Mouse (Mus musculus) heart, adult 9 months (tissue): ENCODE data around the gene Egfl7.

Experiments
- DNase-seq, 2 experiments: peaks; one replicate each; pipeline ENCODE4 v3.0.0; 2022; ENCODE audit warnings: low spot score in 2 of 2

Egfl7 gene

DNA sequence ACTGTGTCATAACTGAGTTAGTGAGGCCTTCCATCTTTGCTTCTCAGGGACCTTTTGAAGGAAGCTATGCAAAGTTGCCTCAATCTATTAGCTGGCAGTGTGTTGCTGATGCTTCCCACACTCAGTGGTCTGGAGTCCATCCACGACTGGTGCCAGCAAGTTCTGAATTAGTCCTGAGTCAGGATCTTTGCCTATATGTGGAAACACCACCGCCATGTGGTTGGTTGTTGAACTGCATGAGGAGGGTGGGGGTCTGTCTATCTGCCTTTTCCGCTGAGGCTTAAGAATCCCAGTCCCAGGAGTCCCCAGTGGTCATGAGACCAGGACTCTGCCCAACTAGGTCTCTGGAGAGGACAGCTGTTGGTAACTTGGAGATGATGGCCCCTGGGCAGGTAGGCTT lies 9.8 kb upstream of the Egfl7 start:
- peak; percentile 68 to 73 for DNase-seq

DNA sequence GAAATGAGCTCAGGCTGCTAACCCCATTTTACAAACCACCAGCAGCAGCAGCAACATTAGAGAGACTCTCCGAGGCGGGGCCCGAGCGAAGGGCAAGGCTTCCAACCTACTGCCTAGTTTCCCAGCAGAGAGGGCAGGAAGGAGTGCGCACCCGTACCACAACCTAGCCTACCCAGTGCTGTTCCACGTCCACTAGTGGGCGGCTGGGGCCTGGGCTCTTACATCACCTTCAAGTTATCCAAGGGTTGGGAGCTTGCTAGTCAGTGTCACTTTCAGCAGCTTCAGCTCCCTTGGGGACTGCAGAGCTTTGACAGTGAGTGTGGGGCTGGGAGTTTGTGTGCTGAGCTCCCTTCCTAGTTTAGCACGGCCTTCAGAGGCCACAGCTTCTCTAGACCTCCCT lies 8.4 kb upstream of the Egfl7 start:
- no peak for DNase-seq

DNA sequence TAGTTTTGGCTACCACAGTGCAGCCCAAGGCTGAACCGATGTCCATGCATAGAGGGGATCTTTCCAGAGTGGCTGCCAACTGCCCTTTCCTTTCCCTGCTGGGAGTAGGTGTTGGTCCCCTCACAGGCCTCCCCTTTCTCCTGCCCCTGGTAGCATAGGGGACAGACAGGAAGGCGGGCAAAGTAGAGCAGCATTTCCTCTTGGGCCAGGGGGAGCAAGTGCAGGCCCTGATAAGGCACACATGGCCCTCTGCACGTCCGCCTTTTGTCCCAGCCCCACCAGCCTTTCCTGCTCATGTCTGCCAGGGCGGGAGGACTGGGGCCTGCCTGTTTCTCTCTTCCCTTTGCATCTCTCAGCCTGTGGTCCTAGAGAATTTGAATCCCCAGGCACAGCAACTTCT lies 8.0 kb upstream of the Egfl7 start:
- peak; percentile 81 to 91 for DNase-seq

DNA sequence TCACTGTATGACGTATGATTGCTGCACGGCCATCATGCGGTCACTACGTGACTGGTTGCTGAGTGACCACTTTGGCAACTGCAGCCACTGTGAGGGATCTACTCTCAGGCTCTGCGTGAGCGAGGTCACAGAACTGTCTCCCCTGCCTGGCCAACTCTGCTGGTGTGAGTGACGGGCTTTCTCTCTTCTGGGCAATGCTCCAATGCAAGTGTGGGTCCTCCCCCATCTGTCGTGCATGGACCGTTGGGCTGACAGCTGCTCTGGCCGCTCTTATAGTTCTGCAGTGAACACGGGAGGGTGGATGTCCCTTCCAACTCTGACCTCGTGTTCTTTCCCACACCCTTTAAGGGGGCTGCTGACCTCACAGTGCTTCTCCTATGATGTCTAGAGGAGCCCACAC lies 6.4 kb upstream of the Egfl7 start:
- DNase-seq: peak; percentile 80 to 81

DNA sequence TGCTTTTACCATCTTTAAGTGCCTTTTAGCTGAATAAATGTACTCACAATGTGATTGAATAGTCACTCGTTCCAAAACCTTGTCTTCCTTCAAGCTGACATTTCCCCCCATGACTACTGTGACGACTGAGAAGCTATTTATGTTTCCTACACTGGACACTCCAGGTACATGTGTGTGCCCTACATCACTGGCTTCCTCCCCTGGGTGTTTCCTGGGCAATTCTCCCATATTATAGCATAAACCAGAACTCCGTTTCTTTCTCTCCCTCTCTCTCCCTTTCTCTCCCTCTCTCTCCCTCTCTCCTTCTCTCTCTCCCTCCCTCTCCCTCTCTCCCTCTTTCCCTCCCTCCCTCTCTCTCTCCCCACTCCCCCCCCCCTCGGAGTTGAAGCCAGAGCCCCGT lies 6.0 kb upstream of the Egfl7 start:
- no peak for DNase-seq

DNA sequence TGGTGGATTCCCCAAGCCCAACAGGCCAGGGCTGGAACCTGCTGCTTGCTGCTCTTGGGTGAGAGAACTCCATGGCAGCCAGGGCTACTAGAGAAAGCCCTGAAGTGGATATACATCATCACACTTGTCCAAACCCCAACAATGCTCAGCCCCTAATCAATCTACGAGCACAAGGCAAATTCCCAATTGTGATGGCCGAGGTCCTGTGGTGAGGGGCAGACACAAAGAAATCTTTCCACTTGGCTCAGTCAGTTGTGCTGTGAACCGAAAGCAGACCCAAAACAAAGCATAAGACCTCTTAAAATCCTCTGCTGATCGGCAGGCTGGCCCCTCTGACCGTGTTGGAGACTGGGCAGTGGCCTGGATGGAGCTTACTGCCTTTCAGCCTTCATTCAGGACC lies 5.0 kb upstream of the Egfl7 start:
- no peak for DNase-seq

DNA sequence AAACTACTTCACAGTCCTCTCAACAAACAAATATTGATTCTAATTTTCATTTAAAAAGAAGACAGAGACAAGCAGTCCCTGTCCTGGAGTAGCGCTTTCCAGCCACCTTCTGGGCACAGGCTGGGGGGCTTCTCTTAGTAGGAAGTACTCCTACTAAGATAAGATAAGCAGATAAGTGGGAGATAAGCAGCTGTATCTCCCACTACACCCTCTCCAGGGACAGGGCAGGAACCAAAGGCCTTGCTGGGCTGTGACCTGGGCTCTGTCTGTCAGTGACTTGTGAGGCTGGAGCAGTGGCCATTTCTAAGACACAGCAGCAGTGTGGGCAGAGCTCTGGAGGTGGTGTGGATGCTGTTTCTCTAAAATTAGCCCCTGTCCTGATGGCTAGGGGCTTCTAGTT lies 4.4 kb upstream of the Egfl7 start:
- DNase-seq: no peak

DNA sequence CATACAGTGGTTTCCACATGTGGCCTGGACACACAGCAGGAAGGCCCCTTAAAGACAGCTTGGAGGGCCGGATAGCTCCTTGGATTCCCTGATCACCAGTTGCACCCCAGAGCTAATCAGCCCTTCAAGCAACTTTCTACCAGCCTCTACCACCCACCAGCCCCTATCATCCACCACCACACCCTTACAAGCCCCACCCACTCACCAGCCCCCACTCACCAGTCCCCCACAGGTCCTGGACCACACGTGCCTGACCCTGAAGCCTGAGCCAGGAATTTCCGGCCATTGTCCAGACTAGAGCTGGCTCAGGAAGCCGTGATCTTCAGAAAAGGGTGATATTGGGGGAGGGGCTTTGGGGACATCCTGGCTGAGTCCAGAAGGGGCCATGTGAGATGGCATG lies 3.9 kb upstream of the Egfl7 start:
- peak; percentile 78 to 87 for DNase-seq

DNA sequence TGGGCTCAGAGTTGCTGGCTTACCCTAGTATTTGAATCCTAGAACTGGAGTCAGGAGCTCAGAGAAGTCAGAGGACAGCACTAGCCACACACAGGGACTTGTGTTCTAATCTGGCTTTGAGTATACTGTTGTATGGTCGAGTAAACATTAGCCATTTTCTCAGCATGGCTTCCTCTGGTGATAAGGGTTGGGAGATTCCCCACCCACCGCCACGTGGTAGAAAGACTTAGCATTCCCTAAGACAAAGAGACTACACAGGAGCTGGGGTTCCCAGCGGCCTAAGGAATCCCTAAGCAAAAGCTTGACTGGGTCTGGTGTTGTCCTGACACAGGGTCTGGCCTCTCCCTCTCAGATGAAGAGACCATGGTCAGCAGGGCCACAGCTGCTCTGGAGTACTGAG lies 3.4 kb upstream of the Egfl7 start:
- peak in 1 of 2 experiments; percentile 46 for DNase-seq

DNA sequence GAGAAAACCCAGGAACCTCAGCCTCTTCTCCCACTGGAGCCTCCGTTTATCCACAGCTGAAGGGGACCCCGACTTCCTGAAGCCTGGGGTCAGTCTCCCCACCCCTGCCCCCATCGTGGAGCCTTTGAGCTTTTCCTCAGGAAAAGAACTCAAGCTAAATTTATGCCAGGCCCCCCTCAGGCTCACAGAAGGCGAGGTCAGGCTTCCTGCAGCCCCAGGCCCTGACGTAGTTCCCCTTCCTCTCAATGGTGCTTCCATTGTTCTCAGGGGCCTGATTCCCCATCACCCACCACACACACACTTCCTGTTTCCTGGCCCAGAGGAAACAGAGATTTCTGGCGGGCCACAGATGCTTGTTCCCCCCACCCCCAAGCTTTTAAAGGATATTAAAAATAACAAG lies 1.4 kb upstream of the Egfl7 start:
- DNase-seq: peak; percentile 85 to 95

DNA sequence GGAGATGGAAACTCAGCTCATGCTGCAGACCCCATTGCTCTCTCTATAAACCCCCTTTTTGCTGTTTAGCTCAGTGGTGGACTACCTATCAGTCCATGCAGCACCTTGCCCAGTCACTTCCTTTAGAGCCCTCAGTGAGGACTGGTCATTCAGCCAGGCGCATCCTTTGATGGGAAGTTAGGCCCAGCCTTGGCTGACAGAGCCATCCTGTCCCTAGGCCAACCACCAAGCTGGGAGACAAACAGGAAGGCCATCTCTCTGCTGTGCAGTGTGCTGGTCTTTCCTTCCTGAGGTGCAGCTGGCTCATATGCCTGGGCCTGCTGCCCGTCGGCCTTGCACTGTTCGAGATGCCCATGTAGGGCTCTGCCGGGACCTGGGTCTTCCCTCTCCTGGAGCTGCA lies 937 bp downstream of the Egfl7 start:
- peak in 1 of 2 experiments; percentile 50 for DNase-seq

DNA sequence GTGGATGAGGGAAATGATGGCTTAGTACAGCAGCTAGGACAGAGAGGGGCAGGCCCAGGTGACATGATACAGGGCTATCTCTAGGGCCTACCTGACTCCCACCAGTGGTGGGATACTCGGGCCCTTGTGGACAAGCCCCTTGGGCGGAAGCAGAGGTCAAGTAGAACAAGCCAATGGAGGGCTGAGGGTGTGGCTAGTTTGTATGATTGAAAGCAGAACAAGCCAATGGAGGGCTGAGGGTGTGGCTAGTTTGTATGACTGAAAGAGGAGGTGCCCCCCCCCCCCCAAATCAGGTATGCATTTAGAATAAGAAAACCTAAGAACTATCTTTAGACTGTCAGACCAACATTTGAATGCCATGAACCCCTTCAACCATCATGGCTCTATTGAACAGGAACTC lies 2.4 kb downstream of the Egfl7 start:
- peak in 1 of 2 experiments; percentile 64 for DNase-seq

DNA sequence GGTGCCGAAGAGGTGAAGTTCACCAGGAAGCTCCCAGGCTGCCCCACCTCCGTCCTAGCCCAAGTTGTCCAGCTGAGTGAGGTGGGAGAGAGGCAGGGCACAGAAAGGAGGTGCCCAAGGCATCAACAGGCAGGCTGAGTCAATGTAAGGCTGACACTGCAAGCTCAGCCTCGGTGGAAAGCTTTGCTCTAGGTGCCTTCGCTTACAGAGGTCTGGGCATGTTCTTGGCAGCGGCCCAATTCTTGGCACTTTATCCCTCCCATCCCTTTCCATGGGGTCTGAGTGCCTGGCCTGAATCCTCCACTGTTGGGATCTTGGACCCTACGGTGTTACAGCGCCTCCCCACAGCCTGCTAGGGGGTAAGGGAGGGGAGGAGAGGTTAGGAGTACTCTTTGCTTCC lies 2.9 kb downstream of the Egfl7 start:
- DNase-seq: no peak

DNA sequence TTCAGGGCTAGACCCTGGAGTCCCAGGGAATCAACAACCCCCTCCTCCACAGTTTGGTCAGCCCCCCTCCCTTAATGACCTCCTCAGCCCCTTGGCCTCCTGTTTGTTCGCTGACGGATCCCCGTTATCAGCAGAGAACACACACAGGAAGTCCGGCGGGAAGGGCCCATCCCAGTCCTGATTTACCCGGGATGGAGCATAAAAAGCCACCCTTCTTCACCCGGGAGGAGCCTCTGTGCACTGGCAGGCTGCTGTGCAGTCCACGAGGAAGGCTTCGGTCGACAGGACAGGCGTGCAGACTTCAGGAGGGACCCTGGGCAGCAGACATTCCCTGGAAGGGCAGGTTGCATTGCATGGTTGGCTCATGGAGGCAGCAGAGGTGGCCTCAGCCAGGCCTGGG lies 3.8 kb downstream of the Egfl7 start:
- peak; percentile 88 to 96 for DNase-seq

DNA sequence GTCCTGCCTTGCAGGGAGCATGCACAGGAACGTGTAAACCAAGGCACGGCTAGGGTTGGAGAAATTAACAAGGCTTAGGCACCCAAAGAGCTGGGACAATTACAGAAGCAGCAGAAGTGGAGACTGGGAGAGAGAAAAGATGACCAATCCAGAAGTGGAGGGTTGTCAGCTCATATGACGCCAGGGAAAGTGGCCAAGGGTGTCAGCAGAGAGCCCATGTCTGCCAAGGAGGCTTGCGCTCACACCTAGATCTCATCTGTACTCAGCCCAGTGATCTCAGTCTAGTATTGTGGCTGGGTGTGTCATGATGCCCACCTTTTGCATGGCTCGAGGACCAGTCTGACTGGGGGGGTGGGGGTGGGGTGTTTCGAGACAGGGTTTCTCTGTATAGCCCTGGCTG lies 5.9 kb downstream of the Egfl7 start:
- DNase-seq: peak; percentile 42 to 51

DNA sequence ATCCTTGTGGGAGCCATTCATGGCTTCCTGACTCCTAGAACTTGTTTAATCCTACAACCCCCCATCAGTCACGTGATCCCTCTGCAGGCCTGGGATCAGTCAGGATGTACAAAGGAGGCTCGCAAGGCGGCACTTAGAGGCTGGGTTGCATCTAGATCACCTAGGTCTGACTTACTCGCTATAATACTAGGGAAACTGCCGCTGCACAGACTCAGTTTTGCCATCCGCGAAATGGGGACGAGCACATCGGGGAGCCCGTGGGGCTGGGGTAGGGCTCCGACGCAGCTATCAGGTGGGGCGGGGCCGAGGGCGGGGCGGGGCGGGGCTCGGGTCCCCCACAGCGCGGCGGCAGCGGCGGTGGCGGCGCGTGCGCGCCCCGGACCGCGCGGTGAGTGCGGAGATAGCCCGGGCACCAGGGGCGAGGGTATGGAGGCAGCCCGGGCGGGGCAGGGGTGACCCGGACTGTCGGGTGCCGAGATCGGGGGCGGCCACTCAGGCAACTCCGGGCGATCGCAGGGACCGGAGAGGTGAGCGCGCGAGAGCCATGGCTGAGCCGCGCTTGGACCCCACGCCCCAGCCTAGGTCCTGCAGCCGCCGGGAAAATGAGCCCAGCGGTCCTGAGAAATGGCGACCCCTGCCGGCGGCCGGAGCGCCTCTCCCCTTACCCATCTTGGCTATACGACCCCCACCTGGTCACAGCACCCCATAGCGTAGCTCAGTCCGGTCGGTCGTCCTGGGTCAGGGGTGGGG lies 6.7 kb downstream of the Egfl7 start, which contains the start of gene Gm20532:
Gene Gm20532, plus strand, starts transcription at position 346 of the 750 bp plus-strand sequence.
- DNase-seq: peak; percentile 59

DNA sequence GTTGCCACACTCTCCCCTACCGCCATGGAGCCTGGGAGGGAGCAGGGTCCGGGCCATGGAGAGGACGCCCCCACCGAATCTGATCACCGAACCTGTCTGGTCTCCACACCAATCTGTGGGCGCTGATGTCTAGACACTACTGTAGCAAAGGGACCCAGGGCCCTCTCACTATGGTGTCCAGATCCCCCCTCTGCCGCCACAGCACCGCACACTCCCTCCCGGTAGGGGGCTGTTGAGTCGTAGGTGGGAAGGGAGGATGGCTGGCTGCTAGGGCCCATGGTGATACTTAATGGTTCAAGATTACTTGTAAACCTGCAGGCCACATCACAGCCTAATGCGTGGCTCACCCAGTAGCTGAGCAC lies 7.2 kb downstream of the Egfl7 start:
- DNase-seq: no peak

DNA sequence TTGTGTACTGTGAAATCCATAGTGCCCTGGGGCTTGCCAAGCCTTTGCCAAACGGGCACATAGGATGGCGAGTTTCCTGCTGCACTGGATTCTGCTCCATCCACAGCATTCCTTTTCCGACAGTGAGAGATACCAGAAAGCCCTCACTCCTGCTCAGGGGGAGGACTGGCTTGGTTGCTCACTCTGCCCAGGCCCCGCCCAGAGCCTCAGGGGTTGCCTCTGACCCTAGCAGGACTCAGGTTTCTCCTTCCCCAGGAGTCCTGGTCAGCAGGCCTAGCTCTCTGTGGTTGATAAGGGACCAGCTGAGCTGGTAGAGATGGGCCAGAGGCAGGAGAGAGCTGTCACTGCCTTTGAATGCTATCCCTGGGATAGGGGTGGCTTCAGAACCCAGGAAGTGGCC lies 8.8 kb downstream of the Egfl7 start:
- no peak for DNase-seq

DNA sequence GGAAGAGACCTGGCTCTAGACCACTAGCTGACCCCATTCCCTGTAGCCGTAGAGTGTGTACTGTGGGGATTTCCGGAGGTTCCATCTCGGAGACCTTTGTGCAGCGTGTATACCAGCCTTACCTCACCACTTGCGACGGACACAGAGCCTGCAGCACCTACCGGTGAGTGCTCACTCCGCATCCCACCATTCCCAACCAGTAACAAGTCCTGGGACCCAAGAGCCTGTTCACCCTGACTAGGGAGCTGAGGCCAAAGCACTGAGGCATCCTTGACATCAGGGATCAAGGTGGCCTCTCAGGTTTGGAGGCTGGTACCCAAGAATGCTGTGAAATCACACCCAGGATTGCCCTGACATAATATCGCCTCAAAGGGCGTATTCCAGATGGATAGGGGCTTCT lies 9.5 kb downstream of the Egfl7 start:
- no peak for DNase-seq

DNA sequence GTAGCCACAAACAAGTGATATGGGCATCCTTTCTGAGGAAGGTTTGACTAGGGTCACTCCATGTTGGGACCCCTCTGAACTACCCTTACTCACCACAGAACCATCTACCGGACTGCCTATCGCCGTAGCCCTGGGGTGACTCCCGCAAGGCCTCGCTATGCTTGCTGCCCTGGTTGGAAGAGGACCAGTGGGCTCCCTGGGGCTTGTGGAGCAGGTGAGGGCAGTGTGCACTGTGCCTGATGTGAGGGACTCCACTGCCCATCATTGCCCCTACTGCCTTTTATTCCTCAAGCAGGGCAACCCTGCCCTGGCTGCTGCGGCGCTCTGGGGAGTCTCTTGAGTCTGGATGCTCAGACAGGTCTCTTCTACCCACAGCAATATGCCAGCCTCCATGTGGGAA lies 10.5 kb downstream of the Egfl7 start:
- no peak for DNase-seq

DNA sequence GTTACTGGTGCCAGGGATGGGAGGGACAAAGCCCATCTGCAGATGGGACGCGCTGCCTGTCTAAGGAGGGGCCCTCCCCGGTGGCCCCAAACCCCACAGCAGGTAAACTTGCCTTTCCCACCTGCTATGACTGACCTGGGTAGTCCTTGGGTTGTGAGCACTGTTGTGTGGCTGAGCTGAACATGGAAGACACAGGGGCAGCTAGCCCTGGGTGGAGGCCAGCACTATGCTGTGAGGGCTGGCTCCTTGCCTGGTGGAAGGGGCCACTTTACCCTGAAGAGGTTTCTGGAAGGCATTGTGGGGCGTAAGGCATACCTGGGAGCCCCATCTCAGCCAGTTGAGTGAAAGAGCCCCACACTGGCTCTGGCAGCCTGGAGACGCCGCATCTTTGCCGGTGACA lies 11.1 kb downstream of the Egfl7 start:
- no peak for DNase-seq

DNA sequence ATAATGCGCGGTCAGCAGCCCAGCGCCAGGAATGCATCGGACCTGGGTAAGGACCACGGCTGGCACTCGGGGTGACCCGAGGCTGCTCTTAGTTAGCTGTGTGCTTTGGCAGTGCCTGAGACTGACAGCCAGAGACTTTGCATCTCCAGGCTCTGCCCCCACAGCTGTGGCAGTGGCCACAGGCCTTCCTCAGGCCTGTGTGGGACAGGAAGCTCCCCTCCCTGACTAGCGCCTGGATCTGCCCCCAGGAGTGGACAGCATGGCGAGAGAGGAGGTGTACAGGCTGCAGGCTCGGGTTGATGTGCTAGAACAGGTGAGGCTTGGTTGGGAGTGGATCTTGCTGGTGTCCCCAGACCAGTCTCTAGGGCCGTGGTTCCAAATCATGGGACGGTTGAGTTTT lies 11.6 kb downstream of the Egfl7 start:
- DNase-seq: peak in 1 of 2 experiments; percentile 6

DNA sequence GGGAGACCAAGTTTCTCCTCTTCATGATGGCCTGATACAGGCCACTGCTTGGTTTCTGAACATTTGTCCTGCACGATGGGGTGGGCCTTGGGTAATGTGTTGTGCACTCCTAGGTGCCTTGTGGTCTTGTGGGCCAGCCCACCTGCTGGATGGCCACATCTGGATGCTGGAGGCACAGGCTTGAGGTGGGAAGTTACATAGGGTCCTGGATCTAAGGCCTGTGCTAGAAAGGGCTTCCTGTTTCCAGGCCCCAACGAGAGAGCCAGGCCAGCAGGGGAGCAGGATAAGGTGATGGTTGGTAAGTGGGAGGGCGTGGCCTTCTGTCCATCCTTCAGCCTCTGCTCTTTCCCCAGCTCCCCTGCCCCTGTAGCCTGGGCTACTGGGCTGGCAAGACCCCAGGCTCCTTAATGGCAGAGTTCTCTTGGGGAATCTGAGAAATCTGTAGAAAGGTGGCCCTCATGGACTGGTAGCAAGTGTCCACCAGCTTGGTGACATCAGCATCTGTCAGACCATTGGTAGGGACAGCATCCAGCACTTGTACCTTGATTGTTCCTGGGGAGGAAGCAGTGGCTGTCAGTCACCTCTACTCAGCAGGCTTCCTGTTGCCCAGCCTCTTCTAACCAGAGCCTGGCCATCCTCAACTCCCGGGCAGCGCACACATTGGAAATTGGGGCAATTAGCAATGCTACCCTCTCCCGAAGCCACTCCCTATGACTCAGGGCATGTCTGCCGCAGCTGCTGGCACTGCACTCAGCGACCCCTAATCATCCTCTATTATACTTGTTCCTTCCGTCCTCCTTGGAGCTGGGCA lies 13.6 kb downstream of the Egfl7 start:
- DNase-seq: peak in 1 of 2 experiments; percentile 55
